Mouse (Mus musculus) heart, adult 2 months (tissue): ENCODE measurements around the gene Galnt15.

Experiments used
- EP300 ChIP-seq: fragments of 200-500 bp; IDR thresholded peaks from 2 replicates; pipeline ENCODE4 v1.6.1; 2011; ENCODE audit warnings: low read depth, low read length, control low read depth; ENCODE audit not compliant: insufficient read depth
- POLR2A ChIP-seq: fragments of 200-500 bp; IDR thresholded peaks from 2 replicates; pipeline ENCODE4 v1.6.1; 2011; ENCODE audit warnings: mild to moderate bottlenecking, low read depth, low read length, control low read depth; ENCODE audit not compliant: insufficient read depth

- TF ChIP-seq EP300 (no peak), POLR2A (no peak)
Observed at GRCm38 (mm10) chr14:32003904-32004596, 24.7 kb upstream of the Galnt15 start.
